Mouse (Mus musculus): ENCODE data around the gene Ndc80. TPM values are rescaled to one million over a fixed set of nuclear protein-coding genes. Genes with fewer than 3 reads are reported as not detected.

The Ndc80 gene
- total and polyA plus RNA-seq, 2 experiments from 2014 or later: 0.44 to 2.8 TPM

Other genes starting within 250 kb of the Ndc80 start
- gene Emilin2, start 214.9 kb downstream of the Ndc80 start, total RNA-seq (2014; rRNA removed): 1.9 and 3.7 TPM in 2 replicates
- 0.93 and 2.2 TPM in 2 replicates for gene Emilin2, start 214.9 kb downstream of the Ndc80 start, polyA plus RNA-seq (2015; fragmentation: Nextera tagmentation; extraction: Ambion mirVana)
- 9.1 and 40.7 TPM in 2 replicates for gene Gm4707, start 66.9 kb downstream of the Ndc80 start, total RNA-seq (2014; rRNA removed)
- gene Gm4707, start 66.9 kb downstream of the Ndc80 start, polyA plus RNA-seq (2015; fragmentation: Nextera tagmentation; extraction: Ambion mirVana): 1.2 and 2.4 TPM in 2 replicates
- gene Smchd1, start 51.5 kb downstream of the Ndc80 start, total RNA-seq (2014; rRNA removed): 40.2 and 58.7 TPM in 2 replicates
- gene Smchd1, start 51.5 kb downstream of the Ndc80 start, polyA plus RNA-seq (2015; fragmentation: Nextera tagmentation; extraction: Ambion mirVana): 30.2 and 33.4 TPM in 2 replicates
- gene Spdya, start 25.2 kb upstream of the Ndc80 start, total RNA-seq (2014; rRNA removed): 0.71 and 0.85 TPM in 2 replicates
- gene Spdya, start 25.2 kb upstream of the Ndc80 start, polyA plus RNA-seq (2015; fragmentation: Nextera tagmentation; extraction: Ambion mirVana): 2.5 and 2.7 TPM in 2 replicates
- 50.9 and 87.3 TPM in 2 replicates for gene Wdr43, start 89.0 kb upstream of the Ndc80 start, total RNA-seq (2014; rRNA removed)
- gene Wdr43, start 89.0 kb upstream of the Ndc80 start, polyA plus RNA-seq (2015; fragmentation: Nextera tagmentation; extraction: Ambion mirVana): 34.3 and 36.5 TPM in 2 replicates
- 4.5 and 5.0 TPM in 2 replicates for gene Togaram2, start 146.4 kb upstream of the Ndc80 start, total RNA-seq (2014; rRNA removed)
- gene Togaram2, start 146.4 kb upstream of the Ndc80 start, polyA plus RNA-seq (2015; fragmentation: Nextera tagmentation; extraction: Ambion mirVana): 1.2 and 1.7 TPM in 2 replicates
- 0.11 TPM in 1 of 2 replicates, not detected in the other for gene Pcare, start 226.0 kb upstream of the Ndc80 start, total RNA-seq (2014; rRNA removed)
- gene Pcare, start 226.0 kb upstream of the Ndc80 start, polyA plus RNA-seq (2015; fragmentation: Nextera tagmentation; extraction: Ambion mirVana): not detected in 2 replicates
- 15.8 and 28.4 TPM in 2 replicates for gene Clip4, start 241.6 kb upstream of the Ndc80 start, total RNA-seq (2014; rRNA removed)
- 16.4 and 16.9 TPM in 2 replicates for gene Clip4, start 241.6 kb upstream of the Ndc80 start, polyA plus RNA-seq (2015; fragmentation: Nextera tagmentation; extraction: Ambion mirVana)

Measured in midbrain, postnatal 0 days (tissue).